Mouse (Mus musculus) adipose tissue, adult 10 weeks (tissue): ENCODE data around the gene Gm5155. TPM values are rescaled to one million over a fixed set of nuclear protein-coding genes. Genes with fewer than 3 reads are reported as not detected.

Experiments
- polyA plus RNA-seq: library from polyadenylated mRNA; stranded (reverse); fragments of 350-450 nt; fragmentation: Illumina TruSeq; extraction: RNeasy Lipid Tissue Mini Kit (QIAGEN cat#74804); gene quantifications from one replicate; pipeline ENCODE4 v1.2.3, GENCODE M21; 2014; ENCODE audit warnings: low read depth, low replicate concordance

Gene Gm5155
- not detected for polyA plus RNA-seq

GRCm38 (mm10) chr7:17871467-17871866 lies at the start of gene Gm5155:
Gm5155 (plus strand) TSS chr7:17871767.

Other genes with a start within 250 kb of the Gm5155 start
- gene Ceacam5, start 158.5 kb upstream of the Gm5155 start, polyA plus RNA-seq = not detected
- not detected for gene Ceacam14, start 59.1 kb upstream of the Gm5155 start, polyA plus RNA-seq
- gene Ceacam11, start 100.4 kb downstream of the Gm5155 start, polyA plus RNA-seq = not detected
- gene Ceacam13, start 138.1 kb downstream of the Gm5155 start, polyA plus RNA-seq = not detected
- gene Ceacam12, start 194.2 kb downstream of the Gm5155 start, polyA plus RNA-seq = not detected